Mouse (Mus musculus) MEL (cell line): ENCODE measurements around the gene Gm10134.

Source experiments
- CHD2 ChIP-seq: IDR thresholded peaks from 2 replicates; pipeline ENCODE4 v1.6.1; 2011; ENCODE audit warnings: low read length, improper control_type of control experiment
- CTCF ChIP-seq, 3 experiments: IDR thresholded peaks in 2 of 3; conservative IDR thresholded peaks in 1 of 3; 2 replicates each; pipeline ENCODE4 v1.5.1; 2011 to 2012; ENCODE audit warnings: low read length in 3 of 3, low read depth in 2 of 3, mild to moderate bottlenecking in 2 of 3, improper control_type of control experiment in 1 of 3, inconsistent platforms in 1 of 3, mixed read lengths in 1 of 3, moderate library complexity in 1 of 3; ENCODE audit not compliant: control insufficient read depth in 1 of 3, insufficient read depth in 1 of 3, poor library complexity in 1 of 3, severe bottlenecking in 1 of 3
- EP300 ChIP-seq, 2 experiments: IDR thresholded peaks; 2 replicates each; pipeline ENCODE4 v1.6.1; 2011; ENCODE audit warnings: improper control_type of control experiment in 2 of 2, low read length in 2 of 2, low read depth in 1 of 2, mild to moderate bottlenecking in 1 of 2
- ETS1 ChIP-seq: IDR thresholded peaks from 2 replicates; pipeline ENCODE4 v1.6.1; 2012; ENCODE audit warnings: low read depth, mild to moderate bottlenecking, inconsistent platforms, low read length, improper control_type of control experiment, moderate library complexity
- HCFC1 ChIP-seq: IDR thresholded peaks from 2 replicates; pipeline ENCODE4 v1.6.1; 2012; ENCODE audit warnings: low read depth, mild to moderate bottlenecking, inconsistent platforms, low read length, improper control_type of control experiment, moderate library complexity
- MAFK ChIP-seq: IDR thresholded peaks from 2 replicates; pipeline ENCODE4 v1.6.1; 2011; ENCODE audit warnings: low read depth, mild to moderate bottlenecking, low read length, improper control_type of control experiment, borderline replicate concordance
- MYC ChIP-seq: IDR thresholded peaks from 2 replicates; pipeline ENCODE4 v1.6.1; 2011; ENCODE audit warnings: low read depth, mild to moderate bottlenecking, low read length, improper control_type of control experiment, moderate library complexity
- NELFE ChIP-seq: IDR thresholded peaks from 2 replicates; pipeline ENCODE4 v1.6.1; 2011; ENCODE audit warnings: low read depth, low read length, improper control_type of control experiment
- POLR2A ChIP-seq, 2 experiments: IDR thresholded peaks; 2 replicates each; pipeline ENCODE4 v1.6.1; 2011 to 2012; ENCODE audit warnings: low read length in 2 of 2, mild to moderate bottlenecking in 2 of 2, control low read depth in 1 of 2, improper control_type of control experiment in 1 of 2, low read depth in 1 of 2, moderate library complexity in 1 of 2; ENCODE audit not compliant: control insufficient read depth in 1 of 2, insufficient read depth in 1 of 2, poor library complexity in 1 of 2
- TAL1 ChIP-seq: IDR thresholded peaks from 2 replicates; pipeline ENCODE4 v1.6.1; 2012; ENCODE audit warnings: mild to moderate bottlenecking, inconsistent platforms, low read length, moderate library complexity, mixed read lengths
- TBP ChIP-seq: IDR thresholded peaks from 2 replicates; pipeline ENCODE4 v1.8.0; 2011; ENCODE audit warnings: low read depth, low read length, improper control_type of control experiment
- ZMIZ1 ChIP-seq: IDR thresholded peaks from 2 replicates; pipeline ENCODE4 v1.6.1; 2012; ENCODE audit warnings: low read depth, mild to moderate bottlenecking, inconsistent platforms, low read length, improper control_type of control experiment, moderate library complexity

DNA sequence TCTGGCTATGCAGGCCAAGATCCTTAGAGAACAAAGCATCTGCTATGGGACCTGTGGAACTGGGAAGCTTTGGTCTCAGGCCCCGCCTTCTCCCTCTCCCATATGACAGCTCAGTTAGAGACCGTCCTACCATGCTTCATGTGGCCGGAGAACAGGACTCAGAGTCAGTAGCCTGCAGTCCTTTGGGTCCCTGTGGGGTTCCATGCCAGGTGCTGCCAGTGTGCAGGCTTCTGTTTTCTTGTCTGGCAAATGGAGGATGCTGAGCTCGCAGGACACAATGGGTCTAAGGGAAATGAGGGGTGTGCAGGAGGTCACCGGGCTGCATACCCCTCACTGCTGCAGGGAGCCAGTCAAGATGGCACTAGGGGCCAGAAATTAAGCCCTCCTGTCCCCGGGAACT lies 40.7 kb downstream of the Gm10134 start:
- TF ChIP-seq POLR2A (IDR thresholded peaks at IDR 0.05; ENCODE audit: control insufficient read depth in 1 of 2, insufficient read depth in 1 of 2, low read depth in 1 of 2, low read length in 2 of 2, poor library complexity in 1 of 2) = no peak
- no peak for TF ChIP-seq CTCF (IDR thresholded peaks at IDR 0.05 in 2 of 3, conservative IDR thresholded peaks at IDR 0.05 in 1 of 3; ENCODE audit: control insufficient read depth in 1 of 3, insufficient read depth in 1 of 3, low read depth in 2 of 3, low read length in 3 of 3, poor library complexity in 1 of 3, severe bottlenecking in 1 of 3)
- TF ChIP-seq ETS1 = no peak
- no peak for TF ChIP-seq HCFC1
- TF ChIP-seq CHD2 = no peak
- TF ChIP-seq NELFE = no peak
- no peak for TF ChIP-seq MYC
- no peak for TF ChIP-seq TBP
- no peak for TF ChIP-seq ZMIZ1
- TF ChIP-seq TAL1 = no peak
- TF ChIP-seq MAFK = no peak
- TF ChIP-seq EP300 (IDR thresholded peaks at IDR 0.05; ENCODE audit: low read depth in 1 of 2, low read length in 2 of 2) = no peak
